Mouse (Mus musculus) cerebellum, adult 9-10 months (tissue): ENCODE data around the gene Hoxd13.

ENCODE experiments used
- DNase-seq: peaks from one replicate; pipeline ENCODE4 v3.0.0; 2022

The Hoxd13 gene

DNA sequence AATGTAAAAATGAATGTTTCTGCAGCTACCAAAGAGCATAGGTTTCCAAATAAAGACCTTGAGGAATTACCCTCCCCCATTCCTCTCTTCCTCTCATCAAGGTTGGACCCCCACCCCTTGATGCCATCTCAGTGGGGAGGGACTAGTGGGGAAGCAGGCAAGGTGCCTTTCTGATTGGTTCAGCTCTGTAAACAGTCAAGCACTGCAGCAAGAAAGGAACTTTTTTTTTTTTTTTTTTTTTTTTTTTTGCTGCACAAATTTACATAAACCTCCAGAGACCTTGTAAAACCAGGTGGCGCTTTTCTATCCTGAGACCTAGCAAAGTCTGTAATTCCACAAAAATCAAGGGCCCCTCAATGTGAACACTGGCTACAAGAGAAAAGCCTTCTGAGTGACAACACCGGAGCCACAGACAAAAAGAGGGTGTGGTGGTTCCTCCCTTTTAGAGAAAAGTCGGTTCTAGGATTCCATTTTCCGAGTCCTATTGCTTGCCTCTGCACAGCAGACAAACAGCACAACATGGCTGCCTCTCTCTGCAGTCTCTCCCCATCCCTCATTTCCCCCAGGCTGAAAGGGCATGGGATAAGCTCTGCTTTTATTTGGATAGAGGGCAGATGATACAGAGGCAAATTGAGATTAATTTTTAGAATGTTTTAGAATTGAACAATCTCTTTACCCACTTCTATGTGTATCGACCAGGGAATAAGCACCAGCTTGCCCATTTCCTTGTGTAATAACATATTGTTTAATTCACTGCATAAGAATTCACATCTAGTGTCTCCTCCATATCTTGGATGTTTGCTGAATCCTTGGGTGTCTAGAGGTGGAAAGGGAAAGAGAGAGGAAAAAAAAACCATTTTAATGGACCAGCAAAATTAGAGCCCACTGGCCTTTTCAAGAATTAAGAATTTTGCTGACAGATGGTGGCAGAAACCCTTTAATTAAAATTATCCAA, 41.6 kb downstream of the Hoxd13 start:
- DNase-seq = no peak

GRCm38 (mm10) chr2:74710929-74711543, 42.9 kb downstream of the Hoxd13 start:
- no peak for DNase-seq

DNA sequence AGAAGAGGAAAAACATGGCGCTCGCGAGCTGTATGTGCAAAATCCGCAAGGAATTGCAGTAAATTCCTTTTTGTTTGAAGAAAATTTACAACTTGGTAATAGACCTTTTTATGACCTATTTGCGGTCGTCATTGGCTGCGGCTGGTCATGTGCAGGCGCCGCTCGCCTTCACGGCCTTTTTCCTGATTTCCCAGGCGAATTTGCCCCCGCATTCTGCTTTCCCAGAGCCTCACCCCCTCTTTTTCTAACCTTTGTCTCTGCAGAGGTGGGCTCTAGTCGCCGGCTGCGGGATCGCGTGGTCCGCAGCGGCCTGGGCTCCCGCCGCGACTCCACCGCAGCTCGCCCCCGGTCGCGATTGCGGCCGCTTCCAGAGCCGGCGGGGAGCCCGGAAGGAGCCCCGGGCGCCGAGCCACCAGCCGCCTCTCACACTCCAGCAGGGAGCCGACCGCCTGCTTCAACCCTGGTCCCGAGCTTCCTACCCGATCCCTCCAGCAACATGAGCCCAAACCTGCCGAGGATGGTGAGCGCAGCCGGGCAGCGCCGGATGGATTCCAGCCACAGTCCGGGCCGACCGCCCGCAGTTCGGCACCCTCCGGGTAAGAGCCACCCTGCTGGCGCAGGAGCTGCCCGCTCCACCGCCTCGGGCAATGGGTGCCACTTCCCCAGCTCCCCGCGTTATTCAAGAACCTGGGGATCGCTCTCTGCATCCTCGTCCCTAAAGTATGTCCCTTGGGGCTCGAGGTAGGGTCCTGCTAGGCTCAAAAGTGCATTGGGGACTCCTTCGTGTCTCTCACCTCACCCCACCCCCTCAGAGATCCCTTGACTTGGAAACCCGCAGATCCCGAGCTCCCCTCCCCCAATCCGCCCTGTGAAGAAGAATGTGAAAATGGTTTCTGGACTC, 43.9 kb downstream of the Hoxd13 start, which contains the start of the genes Hoxd3 and Hoxd4:
Hoxd3 (plus strand) TSS at position 207 of the 901 bp plus-strand sequence.
Hoxd4 (plus strand) TSS at position 209 of the 901 bp plus-strand sequence.
- DNase-seq = no peak

- DNase-seq = no peak
These were observed 45.4 kb downstream of the Hoxd13 start for GRCm38 (mm10) chr2:74713239-74714150.

GRCm38 (mm10) chr2:74714156-74714789, 46.2 kb downstream of the Hoxd13 start:
- no peak for DNase-seq

DNA sequence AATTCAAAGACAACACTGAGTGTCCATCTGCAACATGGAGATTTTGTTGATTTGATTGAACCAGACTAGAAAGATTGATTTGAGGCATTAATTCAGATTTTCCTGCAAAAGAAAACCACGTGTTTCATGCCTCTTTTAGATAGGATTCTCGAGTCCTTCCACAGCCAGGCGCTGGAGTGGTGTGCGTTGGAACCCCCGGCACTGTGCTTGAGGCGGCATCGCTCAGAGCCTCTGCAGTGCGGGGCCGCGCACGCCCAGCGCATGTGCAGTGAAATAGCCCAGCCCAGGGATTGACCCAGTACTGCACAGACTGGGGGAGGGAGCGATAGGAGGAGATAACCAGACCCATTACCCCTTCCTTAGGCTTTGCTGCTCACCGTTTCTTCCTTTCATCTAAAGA, 46.8 kb downstream of the Hoxd13 start:
- DNase-seq = no peak

- DNase-seq = peak; percentile 27
These were observed 47.6 kb downstream of the Hoxd13 start for GRCm38 (mm10) chr2:74715504-74716241.

GRCm38 (mm10) chr2:74720384-74720783, 52.3 kb downstream of the Hoxd13 start:
- no peak for DNase-seq

DNA sequence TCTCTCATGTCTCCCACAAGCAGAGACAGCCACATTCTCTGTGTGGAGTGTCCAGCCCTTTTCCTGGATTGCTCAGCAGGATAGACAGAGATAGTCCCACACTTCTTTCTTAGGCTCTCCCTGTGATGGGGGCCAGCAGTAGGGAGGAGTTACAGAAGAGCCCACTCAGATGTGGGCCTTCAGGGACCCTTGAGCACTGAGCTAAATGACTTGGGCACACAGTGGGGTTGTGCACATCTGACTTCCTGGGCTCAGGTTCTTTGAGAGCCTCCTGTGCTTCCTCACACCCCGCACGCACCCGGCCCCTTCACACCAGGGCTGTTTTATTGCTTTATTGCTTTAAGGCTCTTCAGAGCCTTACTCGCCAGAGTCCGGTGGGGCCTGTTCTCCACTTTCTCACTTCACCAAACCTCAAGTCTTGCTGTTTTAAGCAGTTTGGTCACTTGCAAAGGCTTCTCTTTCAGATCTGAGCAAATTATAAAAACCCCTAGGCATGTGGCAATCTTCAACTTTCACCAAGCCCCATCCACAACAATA, 52.9 kb downstream of the Hoxd13 start:
- DNase-seq = no peak
